Mouse (Mus musculus): ENCODE measurements at regions not wholly inside any gene's neighbourhood (a gene's known extent, or its start where the extent isn't known, plus 50 kb on each side); places are given as distances from the start of the nearest gene placed in this dataset.

DNA sequence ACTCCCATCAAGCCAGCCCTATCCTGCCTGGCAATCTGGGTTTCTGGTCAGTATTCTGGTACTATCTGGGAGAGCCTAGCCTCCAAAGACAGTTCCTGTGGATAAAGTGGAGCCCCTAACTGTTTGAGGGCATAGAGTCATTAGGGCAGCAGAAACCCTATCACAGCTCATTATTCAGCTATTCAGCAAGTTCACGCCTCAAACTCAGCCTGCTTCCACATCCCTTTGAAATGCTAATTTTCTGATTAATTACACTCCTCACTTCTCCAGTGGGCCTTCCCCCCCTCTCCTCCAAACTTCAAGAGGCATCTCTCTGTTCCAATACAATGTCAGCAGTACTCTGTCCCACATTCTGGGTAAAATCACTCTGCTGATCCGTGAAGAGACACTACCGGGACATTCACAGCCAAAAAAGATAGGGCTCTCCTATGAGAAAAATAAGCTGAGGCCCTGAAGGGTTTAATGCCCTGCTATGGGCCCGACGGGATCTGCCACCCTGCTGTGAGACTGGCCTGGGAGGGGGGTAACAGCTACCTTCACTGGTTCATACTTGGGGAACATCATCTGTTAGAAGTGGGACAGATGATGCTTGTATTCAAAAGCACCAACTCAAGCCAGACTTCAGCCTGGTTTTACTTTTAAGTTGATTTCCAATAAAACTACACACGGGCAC, 220.0 kb upstream of the Zdhhc25 start:
- no peak overlapping the region for H3K9ac ChIP-seq
- H3K4me3 ChIP-seq, result no peak overlapping the region
- no peaks in the 10 kb centered on the region for H3K27me3 ChIP-seq
- ATAC-seq (replicated peaks; ENCODE audit: insufficient number of reproducible peaks, insufficient read depth, low FRiP score, low read depth), result no peak
- WGBS, result 21% methylated on average over 6 of the region's 6 CpGs
- H3K27ac ChIP-seq, result no peak overlapping the region
- no peak overlapping the region for H3K4me2 ChIP-seq
- H3K4me1 ChIP-seq (replicated peaks), result no peaks in the 10 kb centered on the region
- H3K36me3 ChIP-seq, result no peaks in the 10 kb centered on the region
- H3K9me3 ChIP-seq (replicated peaks), result no peaks in the 10 kb centered on the region

- Histone ChIP-seq H3K9me3 (replicated peaks) (no peaks in the 10 kb centered on the region), H3K27ac (no peak overlapping the region), H3K9ac (no peak overlapping the region), H3K27me3 (no peaks in the 10 kb centered on the region), H3K4me3 (no peak overlapping the region), H3K4me1 (replicated peaks) (no peaks in the 10 kb centered on the region), H3K36me3 (no peaks in the 10 kb centered on the region), H3K4me2 (no peak overlapping the region)
- ATAC-seq (replicated peaks; ENCODE audit: insufficient number of reproducible peaks, insufficient read depth, low FRiP score, low read depth), result no peak
- WGBS, result 37% methylated on average over 10 of the region's 10 CpGs
Observed at GRCm38 (mm10) chr15:88381419-88381818, 218.7 kb upstream of the Zdhhc25 start.

GRCm38 (mm10) chr15:88385943-88386342, 214.2 kb upstream of the Zdhhc25 start:
- Histone ChIP-seq H3K9ac (no peak overlapping the region), H3K4me2 (no peak overlapping the region), H3K27ac (no peak overlapping the region), H3K4me3 (no peak overlapping the region), H3K36me3 (no peaks in the 10 kb centered on the region), H3K27me3 (no peaks in the 10 kb centered on the region), H3K9me3 (replicated peaks) (no peaks in the 10 kb centered on the region; the same call in 1 of the 2 replicates), H3K4me1 (replicated peaks) (no peaks in the 10 kb centered on the region)
- ATAC-seq (replicated peaks; ENCODE audit: insufficient number of reproducible peaks, insufficient read depth, low FRiP score, low read depth), result no peak
- 76% methylated on average over 2 of the region's 2 CpGs for WGBS

DNA sequence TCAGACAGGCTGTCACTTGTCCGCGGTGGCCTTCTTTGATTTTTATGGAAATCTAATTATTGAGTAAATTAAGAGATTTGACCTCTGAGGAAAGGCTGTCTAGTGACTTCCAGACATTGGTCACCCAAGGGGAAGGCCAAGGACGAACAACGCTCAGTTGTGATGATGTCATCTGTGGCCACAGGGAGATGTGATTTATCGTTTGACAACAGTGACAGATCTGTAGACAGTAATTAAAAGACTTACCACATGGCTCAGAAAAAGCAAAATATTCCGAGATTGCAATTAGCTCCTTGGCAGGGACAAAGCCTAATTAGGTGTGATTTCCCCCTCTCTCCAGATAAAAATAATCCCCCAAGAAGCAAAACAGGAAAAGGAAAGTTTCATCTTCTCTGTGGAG, 213.4 kb upstream of the Zdhhc25 start:
- no peak overlapping the region for H3K9ac ChIP-seq
- no peak for ATAC-seq (replicated peaks; ENCODE audit: insufficient number of reproducible peaks, insufficient read depth, low FRiP score, low read depth)
- H3K4me1 ChIP-seq (replicated peaks), result no peaks in the 10 kb centered on the region
- no peak overlapping the region for H3K27ac ChIP-seq
- no peak overlapping the region for H3K4me2 ChIP-seq
- 66% methylated on average over 6 of the region's 6 CpGs for WGBS
- H3K9me3 ChIP-seq (replicated peaks), result no peaks in the 10 kb centered on the region; the same call in 1 of the 2 replicates
- H3K27me3 ChIP-seq, result no peaks in the 10 kb centered on the region
- no peaks in the 10 kb centered on the region for H3K36me3 ChIP-seq
- H3K4me3 ChIP-seq, result no peak overlapping the region

- Histone ChIP-seq H3K4me2 (no peak overlapping the region), H3K9ac (no peak overlapping the region), H3K27me3 (no peaks in the 10 kb centered on the region), H3K36me3 (no peaks in the 10 kb centered on the region), H3K4me3 (no peak overlapping the region), H3K4me1 (replicated peaks) (no peaks in the 10 kb centered on the region), H3K27ac (no peak overlapping the region), H3K9me3 (replicated peaks) (no peaks in the 10 kb centered on the region; the same call in 1 of the 2 replicates)
- 76% methylated on average over 15 of the region's 15 CpGs for WGBS
- ATAC-seq (replicated peaks; ENCODE audit: insufficient number of reproducible peaks, insufficient read depth, low FRiP score, low read depth), result no peak
Observed at GRCm38 (mm10) chr15:88391822-88392221, 208.3 kb upstream of the Zdhhc25 start.

GRCm38 (mm10) chr15:88399064-88399463, 201.0 kb upstream of the Zdhhc25 start:
- no peaks in the 10 kb centered on the region for H3K4me1 ChIP-seq (replicated peaks)
- 50% methylated on average over 5 of the region's 5 CpGs for WGBS
- H3K27me3 ChIP-seq, result no peaks in the 10 kb centered on the region; the same call in 1 of the 2 replicates
- no peak overlapping the region for H3K4me2 ChIP-seq
- no peak overlapping the region for H3K9ac ChIP-seq
- H3K4me3 ChIP-seq, result no peak overlapping the region
- no peak for ATAC-seq (replicated peaks; ENCODE audit: insufficient number of reproducible peaks, insufficient read depth, low FRiP score, low read depth)
- no peaks in the 10 kb centered on the region for H3K9me3 ChIP-seq (replicated peaks)
- no peak overlapping the region for H3K27ac ChIP-seq
- H3K36me3 ChIP-seq, result no peaks in the 10 kb centered on the region

GRCm38 (mm10) chr15:88399989-88400388, 200.1 kb upstream of the Zdhhc25 start:
- no peak overlapping the region for H3K4me3 ChIP-seq
- no peak overlapping the region for H3K4me2 ChIP-seq
- no peaks in the 10 kb centered on the region for H3K9me3 ChIP-seq (replicated peaks)
- H3K36me3 ChIP-seq, result no peaks in the 10 kb centered on the region
- no peak for ATAC-seq (replicated peaks; ENCODE audit: insufficient number of reproducible peaks, insufficient read depth, low FRiP score, low read depth)
- no peaks in the 10 kb centered on the region; the same call in 1 of the 2 replicates for H3K27me3 ChIP-seq
- H3K27ac ChIP-seq, result no peak overlapping the region
- no peaks in the 10 kb centered on the region for H3K4me1 ChIP-seq (replicated peaks)
- WGBS, result 64% methylated on average over 12 of the region's 12 CpGs
- no peak overlapping the region for H3K9ac ChIP-seq

DNA sequence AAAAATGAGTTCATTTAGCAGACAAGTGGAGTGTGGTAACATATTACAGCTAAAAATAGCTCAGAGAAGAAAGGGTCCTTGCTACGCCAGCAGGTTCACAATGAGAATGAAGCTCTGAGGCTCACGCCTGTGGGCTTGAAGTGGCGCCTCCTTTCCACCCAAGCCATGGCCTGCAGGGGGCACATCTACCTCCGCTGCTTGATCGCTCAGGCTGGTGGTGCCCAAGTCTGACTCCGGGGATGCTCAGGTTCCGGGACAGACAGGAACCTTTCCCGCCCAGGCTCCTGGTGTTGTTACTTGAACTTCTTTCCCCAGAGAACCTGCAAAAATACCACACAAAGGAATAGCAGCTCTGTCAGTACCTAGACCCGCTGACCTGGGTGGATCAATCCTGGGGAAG, 199.3 kb upstream of the Zdhhc25 start:
- WGBS, result 50% methylated on average over 9 of the region's 9 CpGs
- no peak overlapping the region for H3K4me3 ChIP-seq
- no peak overlapping the region for H3K27ac ChIP-seq
- no peaks in the 10 kb centered on the region for H3K4me1 ChIP-seq (replicated peaks)
- no peaks in the 10 kb centered on the region for H3K9me3 ChIP-seq (replicated peaks)
- no peaks in the 10 kb centered on the region; the same call in 1 of the 2 replicates for H3K27me3 ChIP-seq
- ATAC-seq (replicated peaks; ENCODE audit: insufficient number of reproducible peaks, insufficient read depth, low FRiP score, low read depth), result no peak
- H3K9ac ChIP-seq, result no peak overlapping the region
- H3K36me3 ChIP-seq, result no peaks in the 10 kb centered on the region
- H3K4me2 ChIP-seq, result no peak overlapping the region

DNA sequence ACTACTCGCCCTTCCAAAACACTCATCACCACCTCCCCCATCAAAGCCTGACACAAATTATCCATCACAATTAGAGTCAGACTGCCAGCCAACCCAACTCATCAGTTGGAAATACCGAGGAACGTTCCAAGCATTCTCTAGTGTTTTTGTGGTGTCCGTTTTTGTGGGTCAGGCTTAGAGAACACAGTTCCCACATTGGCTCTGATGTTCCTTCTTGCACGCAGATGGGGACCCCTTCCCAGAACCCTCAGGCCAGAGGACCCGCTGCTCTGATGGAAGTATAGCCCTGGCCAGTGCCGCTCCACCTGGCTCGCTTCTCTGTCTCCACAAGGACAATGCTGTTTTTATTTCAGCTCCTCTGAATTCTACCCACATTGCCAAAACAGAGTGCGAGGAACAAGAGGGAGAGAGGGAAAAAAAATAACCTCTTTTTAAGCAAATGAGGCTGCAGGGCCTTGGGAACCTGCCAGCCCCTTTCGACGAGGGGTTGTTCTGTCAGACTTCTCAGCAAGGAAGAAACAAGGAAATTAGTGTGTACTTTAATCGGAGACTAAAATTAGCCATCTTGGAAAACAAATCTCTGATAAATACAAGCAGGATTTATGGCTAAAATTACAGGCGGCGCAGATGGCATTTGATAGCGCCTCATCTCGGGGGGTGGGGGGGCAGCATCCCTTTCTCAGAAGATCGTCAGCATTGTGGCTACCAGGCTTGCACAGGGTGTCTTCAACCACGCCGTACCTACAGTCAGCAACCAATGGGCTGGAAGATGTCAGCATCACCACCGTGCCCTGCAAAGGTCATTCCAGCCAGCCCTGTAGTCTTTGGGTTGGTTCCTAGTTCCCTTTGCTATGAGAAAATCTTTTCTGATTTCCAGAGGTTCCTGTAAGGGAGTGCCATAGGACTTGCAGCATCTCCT, 191.4 kb upstream of the Zdhhc25 start:
- no peaks in the 10 kb centered on the region for H3K36me3 ChIP-seq
- no peak for ATAC-seq (replicated peaks; ENCODE audit: insufficient number of reproducible peaks, insufficient read depth, low FRiP score, low read depth)
- H3K27me3 ChIP-seq, result no peaks in the 10 kb centered on the region
- 73% methylated on average over 20 of the region's 20 CpGs for WGBS
- no peak overlapping the region for H3K4me2 ChIP-seq
- H3K4me3 ChIP-seq, result no peak overlapping the region
- H3K9ac ChIP-seq, result no peak overlapping the region
- H3K9me3 ChIP-seq (replicated peaks), result peaks cover 7% of the 10 kb centered on the region; the same call in 1 of the 2 replicates
- no peaks in the 10 kb centered on the region for H3K4me1 ChIP-seq (replicated peaks)
- no peak overlapping the region for H3K27ac ChIP-seq

GRCm38 (mm10) chr15:88414206-88414605, 185.9 kb upstream of the Zdhhc25 start:
- no peak overlapping the region for H3K9ac ChIP-seq
- WGBS, result 63% methylated on average over 4 of the region's 4 CpGs
- H3K4me2 ChIP-seq, result no peak overlapping the region
- no peak overlapping the region for H3K27ac ChIP-seq
- H3K36me3 ChIP-seq, result no peaks in the 10 kb centered on the region
- H3K27me3 ChIP-seq, result no peaks in the 10 kb centered on the region
- H3K4me1 ChIP-seq (replicated peaks), result no peaks in the 10 kb centered on the region
- H3K9me3 ChIP-seq (replicated peaks), result peaks cover 7% of the 10 kb centered on the region; the same call in 1 of the 2 replicates
- ATAC-seq (replicated peaks; ENCODE audit: insufficient number of reproducible peaks, insufficient read depth, low FRiP score, low read depth), result no peak
- no peak overlapping the region for H3K4me3 ChIP-seq

DNA sequence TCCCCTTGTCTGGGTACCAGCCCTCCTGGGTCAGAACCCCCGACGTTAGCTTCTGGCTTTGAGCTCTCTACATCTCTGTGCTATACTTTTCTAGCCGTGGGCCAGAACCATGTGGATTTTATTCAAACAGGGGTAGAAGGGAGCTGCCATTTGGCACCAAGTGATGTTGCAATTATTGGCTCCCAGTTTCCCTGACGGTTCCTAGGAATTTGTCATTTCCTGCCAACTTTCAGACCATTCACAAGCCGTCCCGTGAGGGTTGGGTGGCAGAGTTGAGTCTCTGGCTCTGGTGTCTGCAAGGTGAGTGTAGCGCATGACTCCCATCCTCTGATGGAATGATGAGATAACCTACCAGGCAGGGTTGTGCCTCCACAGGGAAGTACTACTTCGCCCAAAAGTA, 181.2 kb upstream of the Zdhhc25 start:
- no peaks in the 10 kb centered on the region for H3K27me3 ChIP-seq
- no peak for ATAC-seq (replicated peaks; ENCODE audit: insufficient number of reproducible peaks, insufficient read depth, low FRiP score, low read depth)
- no peak overlapping the region for H3K27ac ChIP-seq
- no peak overlapping the region for H3K4me2 ChIP-seq
- H3K4me1 ChIP-seq (replicated peaks), result no peaks in the 10 kb centered on the region
- H3K4me3 ChIP-seq, result no peak overlapping the region
- no peaks in the 10 kb centered on the region for H3K36me3 ChIP-seq
- 0 out of 2 replicates have a peak, but pooled peaks cover 5% of the 10 kb centered on the region for H3K9me3 ChIP-seq (replicated peaks)
- 59% methylated on average over 8 of the region's 8 CpGs for WGBS
- no peak overlapping the region for H3K9ac ChIP-seq

Measured in heart, embryonic 15.5 days (tissue).